ENCODE assay signal across 7 mouse cellular contexts in the genomic region with DNA sequence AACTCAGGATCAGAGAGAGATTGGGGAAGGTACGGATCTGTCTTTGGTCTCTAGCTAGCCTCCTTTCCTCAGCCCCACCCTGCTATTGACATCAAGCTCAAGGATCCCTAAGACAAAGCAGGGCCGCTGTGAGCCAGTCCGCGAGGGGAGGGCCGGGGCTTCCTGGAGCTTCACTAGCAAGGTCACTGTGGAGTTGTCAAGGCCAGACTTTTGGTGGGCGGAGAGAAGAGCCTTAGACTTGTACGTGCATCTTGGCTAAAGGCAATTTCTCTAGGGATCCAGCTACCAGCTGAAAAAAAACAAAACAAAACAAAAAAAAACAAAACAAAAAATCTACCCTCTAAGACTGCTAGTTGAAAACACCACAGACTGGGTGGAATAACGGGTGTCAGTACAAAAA. TPM values are rescaled to one million over a fixed set of nuclear protein-coding genes. Genes with fewer than 3 reads are reported as not detected.
DNase-seq lines count a peak whose midpoint lies in the region; ATAC-seq and TF ChIP-seq lines count a peak whose summit lies in the region.

No protein-coding gene starts in this region.

- ATAC-seq in heart, postnatal 0 days (ENCODE audit: insufficient read depth, low read depth), result no peak
- ATAC-seq in neural tube, embryonic 13.5 days (ENCODE audit: low read depth), result no peak

- H3K4me2 ChIP-seq in heart, postnatal 0 days (ENCODE audit: low read depth, low read length), result peak overlapping the region; percentile 58
- peak overlapping the region; percentile 61 for H3K4me2 ChIP-seq in neural tube, embryonic 13.5 days

- H3K4me1 ChIP-seq in brown adipose tissue, adult 24 weeks (ENCODE audit: control insufficient read depth, insufficient read depth, insufficient read length, low read length), result peaks cover 4% of the 10 kb centered on the region; the same call in 1 of the 2 replicates
- H3K4me1 ChIP-seq in heart, postnatal 0 days (ENCODE audit: control insufficient read depth, insufficient read depth), result peaks cover 5% of the 10 kb centered on the region; the same call in 1 of the 2 replicates
- H3K4me1 ChIP-seq in neural tube, embryonic 13.5 days (replicated peaks), result peaks cover 25% of the 10 kb centered on the region

- 0 out of 2 replicates have a peak, but pooled peaks cover 2% of the 10 kb centered on the region for H3K27me3 ChIP-seq in heart, postnatal 0 days (ENCODE audit: control insufficient read depth, insufficient read depth, low read length)
- H3K27me3 ChIP-seq in neural tube, embryonic 13.5 days, result peaks cover 80% of the 10 kb centered on the region

- no peak overlapping the region for H3K9ac ChIP-seq in heart, postnatal 0 days (replicated peaks; ENCODE audit: low read depth, low read length)
- no peak overlapping the region for H3K9ac ChIP-seq in neural tube, embryonic 13.5 days

- H3K27ac ChIP-seq in brown adipose tissue, adult 24 weeks (replicated peaks; ENCODE audit: low read depth, low read length), result peak overlapping the region; percentile 96
- peak overlapping the region; percentile 82 for H3K27ac ChIP-seq in heart, postnatal 0 days (ENCODE audit: low read depth)
- H3K27ac ChIP-seq in neural tube, embryonic 13.5 days (replicated peaks), result no peak overlapping the region

- H3K36me3 ChIP-seq in heart, postnatal 0 days (replicated peaks; ENCODE audit: control insufficient read depth, insufficient read depth, low read length), result no peaks in the 10 kb centered on the region
- no peaks in the 10 kb centered on the region for H3K36me3 ChIP-seq in neural tube, embryonic 13.5 days

- TF ChIP-seq CTCF in heart, postnatal 0 days (IDR thresholded peaks at IDR 0.05; ENCODE audit: low read depth), result no peak

- TF ChIP-seq EP300 in heart, postnatal 0 days (IDR thresholded peaks at IDR 0.05; ENCODE audit: low read depth), result no peak

- peak; percentile 96 for DNase-seq in ZHBTc4 (ENCODE audit: low read depth, low spot score)
- DNase-seq in heart, postnatal 0 days (ENCODE audit: low spot score), result peak; percentile 38
- DNase-seq in kidney, postnatal 14 days, result peak; percentile 75
- DNase-seq in urinary bladder, postnatal 14 days (ENCODE audit: low spot score), result no peak
- DNase-seq in spleen, postnatal 10 days (ENCODE audit: low spot score in 2 of 2), result no peak

- H3K4me3 ChIP-seq in brown adipose tissue, adult 24 weeks (ENCODE audit: insufficient read depth, low read depth, low read length), result peak overlapping the region; percentile 71
- H3K4me3 ChIP-seq in heart, postnatal 0 days (ENCODE audit: low read depth, low read length), result peak overlapping the region; percentile 64
- H3K4me3 ChIP-seq in neural tube, embryonic 13.5 days, result no peak overlapping the region

- no peaks in the 10 kb centered on the region for H3K9me3 ChIP-seq in heart, postnatal 0 days (replicated peaks; ENCODE audit: control insufficient read depth, low read length)
- H3K9me3 ChIP-seq in neural tube, embryonic 13.5 days, result no peaks in the 10 kb centered on the region

- 13% methylated on average over 8 of the region's 8 CpGs for WGBS in heart, postnatal 0 days
- whole genome bisulfite sequencing in neural tube, embryonic 13.5 days, result 2% methylated on average over 8 of the region's 8 CpGs

RNA-seq across cellular contexts. Expression of a gene that starts 1.6 kb away (rescaled TPM):
- 24.0 and 39.6 TPM in 2 replicates for polyA plus RNA-seq in brown adipose tissue, adult 24 weeks (2012; ENCODE audit: insufficient read depth, insufficient read length, missing spikeins)
- 6.9 and 9.6 TPM in 2 replicates for total RNA-seq in heart, postnatal 0 days (2014; rRNA removed; ENCODE audit: low replicate concordance)
- polyA plus RNA-seq in heart, postnatal 0 days (2015; fragmentation: Nextera tagmentation; extraction: Ambion mirVana), result 4.2 and 4.5 TPM in 2 replicates
- 2.5 and 2.6 TPM in 2 replicates for polyA plus RNA-seq in neural tube, embryonic 13.5 days (2015; fragmentation: Nextera tagmentation; extraction: Ambion mirVana)

Comparison
In these comparisons a context has a peak if more than half of its experiments do, and no peak if none do; other contexts are left out.
1. DNase-seq: peak in ZHBTc4 (single experiment), heart, postnatal 0 days (single experiment) and kidney, postnatal 14 days (single experiment); none in urinary bladder, postnatal 14 days (single experiment) and spleen, postnatal 10 days (0 of 2).